Mouse (Mus musculus): Measurements from ENCODE around the gene Mageb5. TPM values are rescaled to one million over a fixed set of nuclear protein-coding genes. Genes with fewer than 3 reads are reported as not detected.
"Not testable (repeated sequence)": the region's sequence is repeated elsewhere in the genome, so short reads cannot be mapped to it uniquely, and the experiment has no call there.

Mageb5 gene
- not detected in 2 replicates for total RNA-seq (2015)
- not detected in 2 replicates for total RNA-seq (2017)

DNA sequence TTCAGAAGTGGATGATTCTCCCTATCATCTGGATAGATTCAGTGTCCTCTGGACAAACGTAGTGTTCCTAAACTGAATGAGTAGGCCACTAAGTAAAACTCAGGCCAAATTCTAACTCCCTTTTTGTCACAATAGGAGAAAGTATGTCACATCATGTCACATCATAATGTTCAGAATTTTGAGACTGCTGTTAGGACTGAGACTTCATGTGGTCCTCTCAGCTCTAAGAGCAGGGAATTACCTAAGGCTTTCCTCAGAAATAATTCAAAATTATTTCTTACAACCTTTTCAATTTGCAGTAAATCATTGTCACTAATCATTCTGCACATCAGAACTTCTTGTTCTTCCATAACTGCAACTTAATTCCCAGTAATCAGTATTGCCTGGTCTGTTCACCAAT is at the start of gene Mageb5:
TSS of gene Mageb5 (minus strand) at position 101 of the 400 bp plus-strand sequence.
- not testable (repeated sequence) for ATAC-seq (ENCODE audit: poor library complexity, severe bottlenecking)

GRCm38 (mm10) chrX:91759591-91760226 is 23.1 kb downstream of the Mageb5 start:
- ATAC-seq (ENCODE audit: poor library complexity, severe bottlenecking) = not testable (repeated sequence)

Other genes with a start within 250 kb of the Mageb5 start
- not detected in 2 replicates for gene 1700084M14Rik, start 207.1 kb downstream of the Mageb5 start, total RNA-seq (2015)
- gene 1700084M14Rik, start 207.1 kb downstream of the Mageb5 start, total RNA-seq (2017) = not detected in 2 replicates
- not detected in 2 replicates for gene Gm14781, start 150.8 kb downstream of the Mageb5 start, total RNA-seq (2015)
- gene Gm14781, start 150.8 kb downstream of the Mageb5 start, total RNA-seq (2017) = not detected in 2 replicates
- not detected in 2 replicates for gene Mageb1, start 233.3 kb upstream of the Mageb5 start, total RNA-seq (2015)
- gene Mageb1, start 233.3 kb upstream of the Mageb5 start, total RNA-seq (2017) = not detected in 2 replicates